Mouse (Mus musculus) forebrain, embryonic 12.5 days (tissue): ENCODE measurements at regions not wholly inside any gene's neighbourhood (a gene's known extent, or its start where the extent isn't known, plus 50 kb on each side); places are given as distances from the start of the nearest gene placed in this dataset.

ENCODE experiments used
- ATAC-seq: fragments of 200-750 bp; cut with Nextera tagmentation; 2 replicates; pipeline ENCODE4 v1.8.0; 2017; ENCODE audit warnings: moderate TSS enrichment; ENCODE audit not compliant: low FRiP score
- H3K27ac ChIP-seq: fragments of 300-500 bp; sonication (generic); 2 replicates; pipeline ENCODE4 v1.5.1; 2016; ENCODE audit warnings: mild to moderate bottlenecking
- H3K27me3 ChIP-seq: fragments of 300-500 bp; sonication (generic); 2 replicates; pipeline ENCODE4 v1.6.1; 2016; ENCODE audit warnings: mild to moderate bottlenecking
- H3K36me3 ChIP-seq: fragments of 300-500 bp; sonication (generic); replicated peaks from 2 replicates; pipeline ENCODE4 v1.6.1; 2016; ENCODE audit warnings: mild to moderate bottlenecking
- H3K4me1 ChIP-seq: fragments of 300-500 bp; sonication (generic); 2 replicates; pipeline ENCODE4 v1.6.1; 2016
- H3K4me2 ChIP-seq: fragments of 300-500 bp; sonication (generic); 2 replicates; pipeline ENCODE4 v1.6.1; 2016; ENCODE audit warnings: mild to moderate bottlenecking, moderate library complexity
- H3K4me3 ChIP-seq: fragments of 300-500 bp; sonication (generic); replicated peaks from 2 replicates; pipeline ENCODE4 v1.5.1; 2016; ENCODE audit warnings: mild to moderate bottlenecking
- H3K9ac ChIP-seq: fragments of 300-500 bp; sonication (generic); 2 replicates; pipeline ENCODE4 v1.6.1; 2016; ENCODE audit warnings: mild to moderate bottlenecking
- H3K9me3 ChIP-seq: fragments of 300-500 bp; sonication (generic); 2 replicates; pipeline ENCODE4 v1.6.1; 2016
- WGBS: fragments of 180-500 bp; shearing (Covaris S2); methylation state at CpG from one replicate; pipeline ENCODE4 v1.1.7; 2016; 5-methylcytosine and 5-hydroxymethylcytosine counted together

- no peak overlapping the region for H3K4me3 ChIP-seq
- 73% methylated on average over 2 of the region's 2 CpGs for WGBS
- H3K9ac ChIP-seq, result no peak overlapping the region
- no peaks in the 10 kb centered on the region for H3K27me3 ChIP-seq
- H3K27ac ChIP-seq, result no peak overlapping the region
- H3K36me3 ChIP-seq, result no peaks in the 10 kb centered on the region
- no peaks in the 10 kb centered on the region for H3K4me1 ChIP-seq
- no peaks in the 10 kb centered on the region for H3K9me3 ChIP-seq
- no peak overlapping the region for H3K4me2 ChIP-seq
- no peak for ATAC-seq
Measured at GRCm38 (mm10) chr12:45745697-45746096, 671.2 kb upstream of the Stxbp6 start.

GRCm38 (mm10) chr12:45744619-45745018, 670.1 kb upstream of the Stxbp6 start:
- no peaks in the 10 kb centered on the region for H3K27me3 ChIP-seq
- H3K4me2 ChIP-seq, result no peak overlapping the region
- no peaks in the 10 kb centered on the region for H3K36me3 ChIP-seq
- no peaks in the 10 kb centered on the region for H3K9me3 ChIP-seq
- H3K9ac ChIP-seq, result no peak overlapping the region
- no peak overlapping the region for H3K4me3 ChIP-seq
- WGBS, result 91% methylated on average over 2 of the region's 2 CpGs
- no peaks in the 10 kb centered on the region for H3K4me1 ChIP-seq
- H3K27ac ChIP-seq, result no peak overlapping the region
- ATAC-seq, result no peak

DNA sequence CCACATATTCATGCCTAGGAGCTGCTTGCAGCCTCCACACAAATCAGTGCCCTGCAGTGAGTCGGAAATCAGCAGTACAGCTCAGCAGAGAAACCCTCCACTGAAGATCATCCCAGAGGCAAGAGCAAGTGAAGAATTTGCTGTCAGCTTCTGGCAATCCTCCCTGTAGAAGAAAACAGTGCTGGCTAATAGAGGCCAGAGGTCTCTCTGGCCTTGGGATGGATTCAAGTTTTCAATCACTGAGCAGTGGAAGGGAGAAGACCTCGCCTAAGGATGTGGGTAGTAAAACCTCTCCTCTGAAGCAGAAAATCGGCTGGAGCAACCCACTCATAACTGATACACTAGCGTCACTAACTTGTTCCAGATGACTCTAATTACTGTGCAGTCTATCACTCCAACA, 659.2 kb upstream of the Stxbp6 start:
- Histone ChIP-seq H3K27me3 (no peaks in the 10 kb centered on the region), H3K9ac (no peak overlapping the region), H3K9me3 (no peaks in the 10 kb centered on the region), H3K4me3 (no peak overlapping the region), H3K36me3 (no peaks in the 10 kb centered on the region), H3K27ac (no peak overlapping the region), H3K4me1 (no peaks in the 10 kb centered on the region), H3K4me2 (no peak overlapping the region)
- 87% methylated on average over 4 of the region's 4 CpGs for WGBS
- ATAC-seq, result no peak

- Histone ChIP-seq H3K4me1 (no peaks in the 10 kb centered on the region), H3K27ac (no peak overlapping the region), H3K9ac (no peak overlapping the region), H3K27me3 (no peaks in the 10 kb centered on the region), H3K4me2 (no peak overlapping the region), H3K36me3 (no peaks in the 10 kb centered on the region), H3K4me3 (no peak overlapping the region), H3K9me3 (no peaks in the 10 kb centered on the region)
- ATAC-seq, result no peak
- 83% methylated on average over 5 of the region's 5 CpGs for WGBS
Measured at GRCm38 (mm10) chr12:45724565-45725370, 650.3 kb upstream of the Stxbp6 start.

GRCm38 (mm10) chr12:45711351-45711750, 636.8 kb upstream of the Stxbp6 start:
- H3K4me2 ChIP-seq, result no peak overlapping the region
- peak; percentile 74; the same call in 1 of the 2 replicates for ATAC-seq
- no peaks in the 10 kb centered on the region for H3K9me3 ChIP-seq
- H3K36me3 ChIP-seq, result no peaks in the 10 kb centered on the region
- no peak overlapping the region for H3K27ac ChIP-seq
- H3K4me1 ChIP-seq, result no peaks in the 10 kb centered on the region
- H3K9ac ChIP-seq, result no peak overlapping the region
- no peaks in the 10 kb centered on the region for H3K27me3 ChIP-seq
- no peak overlapping the region for H3K4me3 ChIP-seq

DNA sequence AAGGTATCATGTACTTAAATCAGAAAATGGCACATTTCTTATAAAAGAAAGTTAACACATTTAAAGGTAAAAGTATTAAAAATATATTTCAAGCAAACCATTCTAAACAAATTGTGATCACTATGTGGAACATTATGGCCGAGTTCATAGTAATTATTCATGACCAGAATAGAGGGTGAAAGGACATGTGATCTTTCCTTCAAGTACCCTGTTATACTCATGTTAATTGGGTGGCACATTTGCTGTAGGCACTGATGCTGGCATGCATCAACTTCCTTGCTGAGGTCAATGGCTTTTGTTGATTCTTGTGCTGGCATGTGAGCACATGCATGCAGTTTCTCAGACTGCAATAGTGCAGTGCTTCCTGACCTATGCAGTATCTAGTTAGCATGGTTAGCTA, 636.3 kb upstream of the Stxbp6 start:
- Histone ChIP-seq H3K4me1 (no peaks in the 10 kb centered on the region), H3K36me3 (no peaks in the 10 kb centered on the region), H3K9ac (no peak overlapping the region), H3K4me3 (no peak overlapping the region), H3K9me3 (no peaks in the 10 kb centered on the region), H3K27ac (no peak overlapping the region), H3K4me2 (no peak overlapping the region), H3K27me3 (no peaks in the 10 kb centered on the region)
- ATAC-seq, result peak; percentile 73; the same call in 1 of the 2 replicates
- 46% methylated on average over 1 of the region's 1 CpGs for WGBS

GRCm38 (mm10) chr12:45689291-45689690, 614.8 kb upstream of the Stxbp6 start:
- 77% methylated on average over 1 of the region's 1 CpGs for WGBS
- no peak overlapping the region for H3K27ac ChIP-seq
- no peak overlapping the region for H3K9ac ChIP-seq
- no peak overlapping the region for H3K4me2 ChIP-seq
- no peak for ATAC-seq
- H3K9me3 ChIP-seq, result no peaks in the 10 kb centered on the region
- no peaks in the 10 kb centered on the region for H3K27me3 ChIP-seq
- no peaks in the 10 kb centered on the region for H3K4me1 ChIP-seq
- no peaks in the 10 kb centered on the region for H3K36me3 ChIP-seq
- H3K4me3 ChIP-seq, result no peak overlapping the region

DNA sequence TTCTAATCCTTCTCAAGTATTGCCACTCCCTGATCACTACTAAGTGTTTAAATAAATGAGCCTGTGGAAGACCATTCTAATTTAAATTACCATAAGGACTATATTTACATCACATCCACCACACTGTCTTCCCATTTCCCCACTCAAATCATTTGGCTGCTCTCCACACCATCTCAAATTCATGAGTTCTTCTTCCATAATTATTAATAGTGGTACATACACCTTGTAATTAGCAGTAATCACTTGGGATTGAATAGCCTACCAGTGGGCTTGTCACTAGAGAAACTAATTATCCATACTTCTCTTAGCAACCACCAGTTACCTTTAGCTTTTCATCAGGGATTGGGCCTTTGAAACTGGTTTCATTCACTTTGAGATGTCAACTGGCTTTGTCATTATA, 612.3 kb upstream of the Stxbp6 start:
- Histone ChIP-seq H3K27ac (no peak overlapping the region), H3K4me1 (no peaks in the 10 kb centered on the region), H3K4me2 (no peak overlapping the region), H3K9me3 (no peaks in the 10 kb centered on the region), H3K27me3 (no peaks in the 10 kb centered on the region), H3K4me3 (no peak overlapping the region), H3K9ac (no peak overlapping the region), H3K36me3 (no peaks in the 10 kb centered on the region)
- peak; percentile 57; the same call in 1 of the 2 replicates for ATAC-seq

DNA sequence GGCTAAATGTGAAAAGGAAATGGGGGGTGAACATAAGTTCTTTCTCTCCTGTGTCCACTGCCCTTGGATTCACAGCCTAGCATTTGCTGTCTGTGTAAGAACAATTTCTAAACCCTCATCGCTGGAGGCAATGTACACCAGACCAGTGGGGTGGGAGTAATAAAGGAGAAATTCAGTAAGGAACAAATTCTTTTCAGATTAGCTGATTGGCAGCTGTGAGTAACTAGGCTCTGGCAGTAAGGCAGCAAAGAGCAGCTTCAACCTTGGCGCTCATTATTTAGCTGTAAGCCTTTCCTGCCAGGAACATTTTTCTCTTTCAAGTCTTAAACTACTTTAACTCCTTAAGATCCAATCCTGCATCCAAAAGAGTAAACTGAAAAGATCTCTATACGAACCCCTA, 597.9 kb upstream of the Stxbp6 start:
- no peaks in the 10 kb centered on the region for H3K27me3 ChIP-seq
- peaks cover 27% of the 10 kb centered on the region for H3K4me1 ChIP-seq
- peak overlapping the region; percentile 21; the same call in 1 of the 2 replicates for H3K27ac ChIP-seq
- no peaks in the 10 kb centered on the region for H3K9me3 ChIP-seq
- H3K4me2 ChIP-seq, result no peak overlapping the region
- ATAC-seq, result peak; percentile 24; the same call in 1 of the 2 replicates
- H3K4me3 ChIP-seq, result no peak overlapping the region
- WGBS, result 15% methylated on average over 3 of the region's 3 CpGs
- H3K9ac ChIP-seq, result no peak overlapping the region
- no peaks in the 10 kb centered on the region for H3K36me3 ChIP-seq

DNA sequence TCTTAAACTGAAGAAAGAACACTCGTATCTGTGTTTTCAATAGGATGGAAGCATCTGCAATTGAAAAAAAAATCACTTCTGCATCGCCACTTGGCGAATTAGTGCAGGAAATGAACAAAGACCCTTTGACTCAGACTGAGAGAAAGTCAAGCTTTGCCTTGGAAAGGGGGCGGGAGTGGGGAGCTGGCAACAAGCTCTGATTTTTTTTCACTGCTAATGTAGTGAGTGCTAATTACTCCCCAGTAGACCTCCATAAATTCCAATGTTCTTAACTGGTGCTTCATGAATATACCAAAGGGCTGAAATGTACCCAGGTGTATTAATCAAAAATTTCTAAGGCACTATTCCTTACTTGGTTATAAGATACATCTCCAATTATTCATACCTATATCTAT, 597.0 kb upstream of the Stxbp6 start:
- Histone ChIP-seq H3K36me3 (no peaks in the 10 kb centered on the region), H3K9ac (no peak overlapping the region), H3K9me3 (no peaks in the 10 kb centered on the region), H3K4me1 (peaks cover 27% of the 10 kb centered on the region), H3K27me3 (no peaks in the 10 kb centered on the region), H3K27ac (no peak overlapping the region), H3K4me2 (no peak overlapping the region), H3K4me3 (no peak overlapping the region)
- peak; percentile 37; the same call in 1 of the 2 replicates for ATAC-seq
- WGBS, result 20% methylated on average over 4 of the region's 4 CpGs

DNA sequence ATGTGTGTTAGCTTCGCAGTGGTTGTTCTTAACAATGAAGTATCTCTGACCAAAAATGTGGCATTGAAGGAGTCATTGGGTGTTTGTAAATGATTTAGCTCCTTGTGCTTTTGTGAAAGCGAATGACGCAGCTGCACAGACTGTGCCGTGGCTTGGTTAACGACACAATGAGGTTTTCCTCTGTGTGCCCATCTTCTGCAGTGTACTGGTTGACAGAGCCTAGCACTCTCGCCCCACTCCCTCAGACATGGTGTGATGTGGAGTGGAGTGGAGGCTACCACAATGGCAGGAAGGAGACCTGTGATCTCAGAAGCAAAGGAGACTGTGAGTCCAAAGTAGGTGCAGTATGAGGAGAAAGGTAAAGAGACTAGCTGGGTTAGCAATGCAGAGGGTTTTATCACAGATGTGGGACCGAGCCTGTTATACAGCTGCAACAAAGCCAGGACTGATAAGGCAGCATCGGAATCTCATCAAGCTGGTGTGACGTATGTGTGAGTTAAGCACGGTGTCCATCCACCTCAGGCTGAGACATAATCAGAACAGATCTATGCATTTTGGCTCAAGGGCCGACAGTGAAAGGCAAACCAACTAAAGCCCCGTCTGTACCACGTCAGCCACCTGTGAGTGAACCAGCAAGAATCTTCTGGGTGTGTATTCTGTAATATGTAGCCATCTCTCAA, 596.5 kb upstream of the Stxbp6 start:
- 62% methylated on average over 13 of the region's 13 CpGs for WGBS

GRCm38 (mm10) chr12:45670246-45670873, 595.9 kb upstream of the Stxbp6 start:
- H3K36me3 ChIP-seq, result no peaks in the 10 kb centered on the region
- H3K4me2 ChIP-seq, result no peak overlapping the region
- peak; percentile 58 for ATAC-seq
- no peak overlapping the region for H3K4me3 ChIP-seq
- H3K9me3 ChIP-seq, result no peaks in the 10 kb centered on the region
- no peak overlapping the region for H3K9ac ChIP-seq
- WGBS, result 68% methylated on average over 6 of the region's 6 CpGs
- peaks cover 27% of the 10 kb centered on the region for H3K4me1 ChIP-seq
- no peaks in the 10 kb centered on the region for H3K27me3 ChIP-seq
- H3K27ac ChIP-seq, result no peak overlapping the region; the same call in 1 of the 2 replicates

More for the DNA sequence above, 596.5 kb upstream of the Stxbp6 start:
- no peak overlapping the region; the same call in 1 of the 2 replicates for H3K27ac ChIP-seq
- H3K4me1 ChIP-seq, result peaks cover 27% of the 10 kb centered on the region
- no peaks in the 10 kb centered on the region for H3K27me3 ChIP-seq
- no peak overlapping the region for H3K4me3 ChIP-seq
- peak; percentile 42; the same call in 1 of the 2 replicates for ATAC-seq
- H3K4me2 ChIP-seq, result no peak overlapping the region
- H3K9ac ChIP-seq, result no peak overlapping the region
- no peaks in the 10 kb centered on the region for H3K9me3 ChIP-seq
- H3K36me3 ChIP-seq, result no peaks in the 10 kb centered on the region
